In genomic region chr7:16781555-16781815, GRCm38 (mm10) we compare ENCODE assay signal across 7 mouse cellular contexts. TPM values are rescaled to one million over a fixed set of nuclear protein-coding genes. Genes with fewer than 3 reads are reported as not detected.
DNase-seq lines count a peak whose midpoint lies in the region; ATAC-seq lines count a peak whose summit lies in the region.

No protein-coding gene starts in this region.

- no peaks in the 10 kb centered on the region for H3K36me3 ChIP-seq in neural tube, embryonic 11.5 days (ENCODE audit: control insufficient read depth, insufficient read depth, low read length)
- no peaks in the 10 kb centered on the region for H3K36me3 ChIP-seq in forebrain, embryonic 11.5 days (ENCODE audit: control insufficient read depth, insufficient read depth, low read length)
- H3K36me3 ChIP-seq in limb, embryonic 15.5 days: no peaks in the 10 kb centered on the region
- no peaks in the 10 kb centered on the region for H3K36me3 ChIP-seq in stomach, embryonic 15.5 days

- H3K27me3 ChIP-seq in neural tube, embryonic 11.5 days (ENCODE audit: control insufficient read depth, insufficient read depth, low read length): no peaks in the 10 kb centered on the region
- no peaks in the 10 kb centered on the region for H3K27me3 ChIP-seq in forebrain, embryonic 11.5 days (ENCODE audit: control insufficient read depth, insufficient read depth, low read length)
- no peaks in the 10 kb centered on the region for H3K27me3 ChIP-seq in limb, embryonic 15.5 days
- H3K27me3 ChIP-seq in stomach, embryonic 15.5 days (replicated peaks): no peaks in the 10 kb centered on the region

- no peaks in the 10 kb centered on the region for H3K9me3 ChIP-seq in neural tube, embryonic 11.5 days (ENCODE audit: control insufficient read depth, low read length)
- H3K9me3 ChIP-seq in forebrain, embryonic 11.5 days (ENCODE audit: control insufficient read depth, low read length): no peaks in the 10 kb centered on the region
- H3K9me3 ChIP-seq in limb, embryonic 15.5 days: no peaks in the 10 kb centered on the region
- H3K9me3 ChIP-seq in stomach, embryonic 15.5 days: no peaks in the 10 kb centered on the region

- H3K4me3 ChIP-seq in neural tube, embryonic 11.5 days (ENCODE audit: low read depth, low read length): peak overlapping the region; percentile 47
- H3K4me3 ChIP-seq in forebrain, embryonic 11.5 days (ENCODE audit: low read depth, low read length): peak overlapping the region; percentile 71
- peak overlapping the region; percentile 66 for H3K4me3 ChIP-seq in limb, embryonic 15.5 days
- peak overlapping the region; percentile 59 for H3K4me3 ChIP-seq in stomach, embryonic 15.5 days (replicated peaks)

- H3K9ac ChIP-seq in neural tube, embryonic 11.5 days (ENCODE audit: low read length): peak overlapping the region; percentile 32
- peak overlapping the region; percentile 82 for H3K9ac ChIP-seq in forebrain, embryonic 11.5 days (ENCODE audit: low read length)
- H3K9ac ChIP-seq in limb, embryonic 15.5 days: peak overlapping the region; percentile 65
- peak overlapping the region; percentile 66 for H3K9ac ChIP-seq in stomach, embryonic 15.5 days

- under 1% methylated on average over 10 of the region's 10 CpGs for WGBS in neural tube, embryonic 11.5 days
- under 1% methylated on average over 10 of the region's 10 CpGs for WGBS in forebrain, embryonic 11.5 days
- WGBS in limb, embryonic 15.5 days: 0% methylated on average over 10 of the region's 10 CpGs
- WGBS in stomach, embryonic 15.5 days: under 1% methylated on average over 10 of the region's 10 CpGs

- ATAC-seq in neural tube, embryonic 11.5 days (ENCODE audit: insufficient read depth, low FRiP score, low TSS enrichment): peak; percentile 15; the same call in 1 of the 2 replicates
- ATAC-seq in forebrain, embryonic 11.5 days (replicated peaks; ENCODE audit: low FRiP score): no peak
- ATAC-seq in limb, embryonic 15.5 days (ENCODE audit: insufficient number of reproducible peaks, low FRiP score, low TSS enrichment, low read depth): no peak
- no peak for ATAC-seq in stomach, embryonic 15.5 days (ENCODE audit: insufficient read depth, low FRiP score, low read depth)
- no peak for ATAC-seq in granulocyte monocyte progenitor cell, adult 5-6 weeks (replicated peaks; ENCODE audit: poor library complexity, severe bottlenecking)

- peaks cover 17% of the 10 kb centered on the region; the same call in 1 of the 2 replicates for H3K4me1 ChIP-seq in neural tube, embryonic 11.5 days (ENCODE audit: control insufficient read depth, insufficient read depth, low read length)
- H3K4me1 ChIP-seq in forebrain, embryonic 11.5 days (replicated peaks; ENCODE audit: control insufficient read depth, insufficient read depth, low read length): peaks cover 17% of the 10 kb centered on the region
- H3K4me1 ChIP-seq in limb, embryonic 15.5 days: peaks cover 42% of the 10 kb centered on the region
- H3K4me1 ChIP-seq in stomach, embryonic 15.5 days: peaks cover 25% of the 10 kb centered on the region

- no peak overlapping the region for H3K27ac ChIP-seq in neural tube, embryonic 11.5 days (ENCODE audit: low read depth, low read length)
- H3K27ac ChIP-seq in forebrain, embryonic 11.5 days (ENCODE audit: low read depth, low read length): no peak overlapping the region; the same call in 1 of the 2 replicates
- H3K27ac ChIP-seq in limb, embryonic 15.5 days: peak overlapping the region; percentile 63
- peak overlapping the region; percentile 60 for H3K27ac ChIP-seq in stomach, embryonic 15.5 days

- H3K4me2 ChIP-seq in neural tube, embryonic 11.5 days (ENCODE audit: low read depth): peak overlapping the region; percentile 65
- H3K4me2 ChIP-seq in forebrain, embryonic 11.5 days (ENCODE audit: low read depth, low read length, severe bottlenecking): peak overlapping the region; percentile 99
- H3K4me2 ChIP-seq in limb, embryonic 15.5 days: peak overlapping the region; percentile 99
- peak overlapping the region; percentile 92 for H3K4me2 ChIP-seq in stomach, embryonic 15.5 days

- intact Hi-C loops in left cerebral cortex, postnatal 25 days (cut with DNase I): no loop called here

- DNase-seq in neural tube, embryonic 11.5 days (ENCODE audit: low spot score): no peak
- no peak for DNase-seq in neural tube, embryonic 10.5 days (ENCODE audit: extremely low spot score, low spot score)
- DNase-seq in forebrain, embryonic 11.5 days (ENCODE audit: low spot score): no peak
- DNase-seq in left cerebral cortex, postnatal 25 days (ENCODE audit: low spot score in 2 of 2): no peak

RNA-seq across cellular contexts. Expression of gene Slc1a5, which starts 0.3 kb away (rescaled TPM):
- polyA plus RNA-seq in neural tube, embryonic 11.5 days (2014; fragmentation: Nextera tagmentation; extraction: Ambion mirVana): 17.2 and 17.3 TPM in 2 replicates
- 33.9 and 34.1 TPM in 2 replicates for polyA plus RNA-seq in forebrain, embryonic 11.5 days (2014; fragmentation: Nextera tagmentation; extraction: Ambion mirVana)
- 32.5 and 39.5 TPM in 2 replicates for polyA plus RNA-seq in limb, embryonic 15.5 days (2015; fragmentation: Nextera tagmentation; extraction: Ambion mirVana)
- 64.2 and 66.3 TPM in 2 replicates for polyA plus RNA-seq in stomach, embryonic 15.5 days (2015; fragmentation: Nextera tagmentation; extraction: Ambion mirVana)
- total RNA-seq in granulocyte monocyte progenitor cell, adult 5-6 weeks (2014; fragmentation: Nextera tagmentation): 110 and 118 TPM in 2 replicates
- total RNA-seq in granulocyte monocyte progenitor cell, adult 5-6 weeks (2017): 46.4 and 47.2 TPM in 2 replicates
- 1 to 10 TPM; 3.9 to 4.9 TPM for total RNA-seq in left cerebral cortex, postnatal 25 days (2021)

RNA-seq across cellular contexts. Expression of gene Strn4, which starts 34.2 kb away (rescaled TPM):
- polyA plus RNA-seq in neural tube, embryonic 11.5 days (2014; fragmentation: Nextera tagmentation; extraction: Ambion mirVana): 140 and 143 TPM in 2 replicates
- polyA plus RNA-seq in forebrain, embryonic 11.5 days (2014; fragmentation: Nextera tagmentation; extraction: Ambion mirVana): 137 and 166 TPM in 2 replicates
- polyA plus RNA-seq in limb, embryonic 15.5 days (2015; fragmentation: Nextera tagmentation; extraction: Ambion mirVana): 85.8 and 96.1 TPM in 2 replicates
- 87.2 and 89.4 TPM in 2 replicates for polyA plus RNA-seq in stomach, embryonic 15.5 days (2015; fragmentation: Nextera tagmentation; extraction: Ambion mirVana)
- 36.8 and 50.4 TPM in 2 replicates for total RNA-seq in granulocyte monocyte progenitor cell, adult 5-6 weeks (2014; fragmentation: Nextera tagmentation)
- total RNA-seq in granulocyte monocyte progenitor cell, adult 5-6 weeks (2017): 47.0 and 63.5 TPM in 2 replicates
- 100 to 1,000 TPM; 314 to 335 TPM for total RNA-seq in left cerebral cortex, postnatal 25 days (2021)

RNA-seq across cellular contexts. Expression of gene Fkrp, which starts 35.0 kb away (rescaled TPM):
- 24.3 and 24.4 TPM in 2 replicates for polyA plus RNA-seq in neural tube, embryonic 11.5 days (2014; fragmentation: Nextera tagmentation; extraction: Ambion mirVana)
- 27.1 and 29.0 TPM in 2 replicates for polyA plus RNA-seq in forebrain, embryonic 11.5 days (2014; fragmentation: Nextera tagmentation; extraction: Ambion mirVana)
- 25.8 and 27.1 TPM in 2 replicates for polyA plus RNA-seq in limb, embryonic 15.5 days (2015; fragmentation: Nextera tagmentation; extraction: Ambion mirVana)
- polyA plus RNA-seq in stomach, embryonic 15.5 days (2015; fragmentation: Nextera tagmentation; extraction: Ambion mirVana): 28.4 and 29.1 TPM in 2 replicates
- 8.1 and 10.5 TPM in 2 replicates for total RNA-seq in granulocyte monocyte progenitor cell, adult 5-6 weeks (2014; fragmentation: Nextera tagmentation)
- total RNA-seq in granulocyte monocyte progenitor cell, adult 5-6 weeks (2017): 9.3 and 11.0 TPM in 2 replicates
- 10 to 100 TPM; 47.7 to 50.8 TPM for total RNA-seq in left cerebral cortex, postnatal 25 days (2021)

RNA-seq across cellular contexts. Expression of gene Ap2s1, which starts 43.3 kb away (rescaled TPM):
- polyA plus RNA-seq in neural tube, embryonic 11.5 days (2014; fragmentation: Nextera tagmentation; extraction: Ambion mirVana): 284 and 285 TPM in 2 replicates
- 270 and 272 TPM in 2 replicates for polyA plus RNA-seq in forebrain, embryonic 11.5 days (2014; fragmentation: Nextera tagmentation; extraction: Ambion mirVana)
- polyA plus RNA-seq in limb, embryonic 15.5 days (2015; fragmentation: Nextera tagmentation; extraction: Ambion mirVana): 253 and 283 TPM in 2 replicates
- polyA plus RNA-seq in stomach, embryonic 15.5 days (2015; fragmentation: Nextera tagmentation; extraction: Ambion mirVana): 251 and 272 TPM in 2 replicates
- 141 and 168 TPM in 2 replicates for total RNA-seq in granulocyte monocyte progenitor cell, adult 5-6 weeks (2014; fragmentation: Nextera tagmentation)
- 102 and 128 TPM in 2 replicates for total RNA-seq in granulocyte monocyte progenitor cell, adult 5-6 weeks (2017)
- total RNA-seq in left cerebral cortex, postnatal 25 days (2021): 100 to 1,000 TPM; 278 to 295 TPM

RNA-seq across cellular contexts. Expression of gene Ceacam9, which starts 59.8 kb away (rescaled TPM):
- polyA plus RNA-seq in neural tube, embryonic 11.5 days (2014; fragmentation: Nextera tagmentation; extraction: Ambion mirVana): not detected in 2 replicates
- polyA plus RNA-seq in forebrain, embryonic 11.5 days (2014; fragmentation: Nextera tagmentation; extraction: Ambion mirVana): not detected in 2 replicates
- not detected in 2 replicates for polyA plus RNA-seq in limb, embryonic 15.5 days (2015; fragmentation: Nextera tagmentation; extraction: Ambion mirVana)
- polyA plus RNA-seq in stomach, embryonic 15.5 days (2015; fragmentation: Nextera tagmentation; extraction: Ambion mirVana): not detected in 2 replicates
- not detected in 2 replicates for total RNA-seq in granulocyte monocyte progenitor cell, adult 5-6 weeks (2014; fragmentation: Nextera tagmentation)
- total RNA-seq in granulocyte monocyte progenitor cell, adult 5-6 weeks (2017): not detected in 2 replicates
- under 1 TPM in 1 of 2 experiments, not detected in 1; 0.25 TPM for total RNA-seq in left cerebral cortex, postnatal 25 days (2021)

Comparison
In these comparisons a context has a peak if more than half of its experiments do, and no peak if none do; other contexts are left out.
1. H3K27ac ChIP-seq: peak in limb, embryonic 15.5 days (single experiment) and stomach, embryonic 15.5 days (single experiment); none in neural tube, embryonic 11.5 days (single experiment) and forebrain, embryonic 11.5 days (single experiment).
2. H3K9ac ChIP-seq: peak in every context shown above with its lines; median percentile 82 in forebrain, embryonic 11.5 days; 66 in stomach, embryonic 15.5 days; 65 in limb, embryonic 15.5 days; 32 in neural tube, embryonic 11.5 days.
3. Peak in every context shown above with its lines, with median percentiles within 50 percentile points of each other: H3K4me2 ChIP-seq and H3K4me3 ChIP-seq.